Mouse (Mus musculus) kidney, embryonic 16.5 days (tissue): ENCODE results near the gene Gas2l1. TPM values are rescaled to one million over a fixed set of nuclear protein-coding genes. Genes with fewer than 3 reads are reported as not detected.

Experiments used
- ATAC-seq: fragments of 200-750 bp; cut with Nextera tagmentation; 2 replicates; pipeline ENCODE4 v1.8.0; 2017; ENCODE audit warnings: moderate TSS enrichment; ENCODE audit not compliant: low FRiP score, low TSS enrichment
- H3K27ac ChIP-seq: fragments of 300-500 bp; sonication (generic); 2 replicates; pipeline ENCODE4 v1.5.1; 2014; ENCODE audit warnings: low read length
- H3K27me3 ChIP-seq: fragments of 300-500 bp; sonication (generic); 2 replicates; pipeline ENCODE4 v1.6.1; 2014; ENCODE audit warnings: low read length, control low read depth, mixed read lengths; ENCODE audit not compliant: insufficient read depth
- H3K36me3 ChIP-seq: fragments of 300-500 bp; sonication (generic); 2 replicates; pipeline ENCODE4 v1.6.1; 2014; ENCODE audit warnings: low read length, control low read depth, mixed read lengths; ENCODE audit not compliant: insufficient read depth
- H3K4me1 ChIP-seq: fragments of 300-500 bp; sonication (generic); 2 replicates; pipeline ENCODE4 v1.6.1; 2014; ENCODE audit warnings: low read length, control low read depth, mixed read lengths; ENCODE audit not compliant: insufficient read depth
- H3K4me2 ChIP-seq: fragments of 300-500 bp; sonication (generic); replicated peaks from 2 replicates; pipeline ENCODE4 v1.6.1; 2014; ENCODE audit warnings: low read depth, low read length
- H3K4me3 ChIP-seq: fragments of 300-500 bp; sonication (generic); 2 replicates; pipeline ENCODE4 v1.5.1; 2014; ENCODE audit warnings: mild to moderate bottlenecking, low read length
- H3K9ac ChIP-seq: fragments of 300-500 bp; sonication (generic); replicated peaks from 2 replicates; pipeline ENCODE4 v1.6.1; 2014; ENCODE audit warnings: low read length
- H3K9me3 ChIP-seq: fragments of 300-500 bp; sonication (generic); 2 replicates; pipeline ENCODE4 v1.6.1; 2016; ENCODE audit warnings: low read length, control low read depth
- WGBS: fragments of 180-500 bp; shearing (Covaris S2); extraction: QIAGEN DNeasy Blood & Tissue Kit; methylation state at CpG from one replicate; pipeline ENCODE4 v1.1.7; 2014; 5-methylcytosine and 5-hydroxymethylcytosine counted together
- polyA plus RNA-seq: library from polyadenylated mRNA; unstranded; fragments of >200 nt; fragmentation: Nextera tagmentation; extraction: Ambion mirVana; gene quantifications from 2 replicates; pipeline ENCODE4 v1.2.1, GENCODE M21; 2015

Gene Gas2l1
- polyA plus RNA-seq, 1 experiment from 2014 or later = 28.4 TPM

GRCm38 (mm10) chr11:5032706-5033105, 32.4 kb downstream of the Gas2l1 start:
- WGBS = 92% methylated on average over 10 of the region's 10 CpGs
- no peak for ATAC-seq
- H3K27ac ChIP-seq = no peak overlapping the region
- H3K9me3 ChIP-seq = no peaks in the 10 kb centered on the region
- H3K4me1 ChIP-seq = no peaks in the 10 kb centered on the region
- no peak overlapping the region for H3K9ac ChIP-seq
- H3K36me3 ChIP-seq = peaks cover 56% of the 10 kb centered on the region
- H3K4me2 ChIP-seq = no peak overlapping the region
- no peak overlapping the region for H3K4me3 ChIP-seq
- H3K27me3 ChIP-seq = no peaks in the 10 kb centered on the region

GRCm38 (mm10) chr11:5028228-5028627, 36.9 kb downstream of the Gas2l1 start:
- H3K36me3 ChIP-seq = peaks cover 56% of the 10 kb centered on the region
- H3K4me3 ChIP-seq = no peak overlapping the region
- H3K9me3 ChIP-seq = no peaks in the 10 kb centered on the region
- ATAC-seq = no peak
- no peak overlapping the region for H3K9ac ChIP-seq
- no peak overlapping the region for H3K27ac ChIP-seq
- no peak overlapping the region for H3K4me2 ChIP-seq
- H3K4me1 ChIP-seq = no peaks in the 10 kb centered on the region
- H3K27me3 ChIP-seq = no peaks in the 10 kb centered on the region
- 84% methylated on average over 7 of the region's 7 CpGs for WGBS

- H3K27me3 ChIP-seq = no peaks in the 10 kb centered on the region
- WGBS = 89% methylated on average over 1 of the region's 1 CpGs
- H3K9me3 ChIP-seq = no peaks in the 10 kb centered on the region
- no peak for ATAC-seq
- no peak overlapping the region for H3K9ac ChIP-seq
- no peak overlapping the region for H3K4me3 ChIP-seq
- H3K36me3 ChIP-seq = peaks cover 48% of the 10 kb centered on the region
- no peak overlapping the region for H3K4me2 ChIP-seq
- no peak overlapping the region for H3K27ac ChIP-seq
- H3K4me1 ChIP-seq = no peaks in the 10 kb centered on the region
These were observed 40.0 kb downstream of the Gas2l1 start for GRCm38 (mm10) chr11:5025108-5025507.

GRCm38 (mm10) chr11:5017506-5017905, 47.6 kb downstream of the Gas2l1 start:
- Histone ChIP-seq H3K36me3 (peaks cover 55% of the 10 kb centered on the region), H3K4me1 (no peaks in the 10 kb centered on the region), H3K4me3 (no peak overlapping the region), H3K4me2 (no peak overlapping the region), H3K27ac (no peak overlapping the region), H3K9me3 (no peaks in the 10 kb centered on the region), H3K9ac (no peak overlapping the region), H3K27me3 (no peaks in the 10 kb centered on the region)
- no peak for ATAC-seq
- WGBS = 57% methylated on average over 6 of the region's 6 CpGs

GRCm38 (mm10) chr11:5016286-5016685, 48.8 kb downstream of the Gas2l1 start:
- no peak overlapping the region for H3K9ac ChIP-seq
- 87% methylated on average over 5 of the region's 5 CpGs for WGBS
- H3K27ac ChIP-seq = no peak overlapping the region
- no peaks in the 10 kb centered on the region for H3K9me3 ChIP-seq
- H3K4me1 ChIP-seq = no peaks in the 10 kb centered on the region
- ATAC-seq = no peak
- H3K27me3 ChIP-seq = no peaks in the 10 kb centered on the region
- H3K4me2 ChIP-seq = no peak overlapping the region
- H3K36me3 ChIP-seq = peaks cover 52% of the 10 kb centered on the region
- no peak overlapping the region for H3K4me3 ChIP-seq

- H3K4me2 ChIP-seq = no peak overlapping the region
- no peak overlapping the region for H3K4me3 ChIP-seq
- peaks cover 51% of the 10 kb centered on the region for H3K36me3 ChIP-seq
- H3K27me3 ChIP-seq = no peaks in the 10 kb centered on the region
- H3K27ac ChIP-seq = no peak overlapping the region
- no peaks in the 10 kb centered on the region for H3K4me1 ChIP-seq
- peak; percentile 42; the same call in 1 of the 2 replicates for ATAC-seq
- H3K9ac ChIP-seq = no peak overlapping the region
- H3K9me3 ChIP-seq = no peaks in the 10 kb centered on the region
- WGBS = 47% methylated on average over 2 of the region's 2 CpGs
These were observed 49.4 kb downstream of the Gas2l1 start for GRCm38 (mm10) chr11:5015720-5016119.

GRCm38 (mm10) chr11:5012213-5012715, 52.9 kb downstream of the Gas2l1 start:
- Histone ChIP-seq H3K36me3 (peaks cover 24% of the 10 kb centered on the region), H3K27ac (no peak overlapping the region; the same call in 1 of the 2 replicates)

GRCm38 (mm10) chr11:5011480-5011879, 53.6 kb downstream of the Gas2l1 start:
- H3K27me3 ChIP-seq = no peaks in the 10 kb centered on the region
- no peak overlapping the region for H3K4me3 ChIP-seq
- H3K9me3 ChIP-seq = no peaks in the 10 kb centered on the region
- no peak overlapping the region for H3K9ac ChIP-seq
- 70% methylated on average over 1 of the region's 1 CpGs for WGBS
- no peak overlapping the region for H3K27ac ChIP-seq
- H3K4me2 ChIP-seq = no peak overlapping the region
- peaks cover 17% of the 10 kb centered on the region for H3K36me3 ChIP-seq
- ATAC-seq = no peak
- no peaks in the 10 kb centered on the region for H3K4me1 ChIP-seq

More at GRCm38 (mm10) chr11:5012213-5012715, 52.9 kb downstream of the Gas2l1 start:
- H3K4me3 ChIP-seq = no peak overlapping the region
- no peak overlapping the region for H3K4me2 ChIP-seq
- H3K4me1 ChIP-seq = no peaks in the 10 kb centered on the region
- no peak for ATAC-seq
- no peaks in the 10 kb centered on the region for H3K27me3 ChIP-seq
- no peaks in the 10 kb centered on the region for H3K9me3 ChIP-seq
- 59% methylated on average over 5 of the region's 5 CpGs for WGBS
- no peak overlapping the region for H3K9ac ChIP-seq

- H3K27me3 ChIP-seq = no peaks in the 10 kb centered on the region
- H3K4me3 ChIP-seq = no peak overlapping the region
- H3K36me3 ChIP-seq = peaks cover 16% of the 10 kb centered on the region
- H3K9ac ChIP-seq = no peak overlapping the region
- H3K27ac ChIP-seq = no peak overlapping the region
- 100% methylated on average over 1 of the region's 1 CpGs for WGBS
- no peak for ATAC-seq
- no peak overlapping the region for H3K4me2 ChIP-seq
- H3K4me1 ChIP-seq = no peaks in the 10 kb centered on the region
- no peaks in the 10 kb centered on the region for H3K9me3 ChIP-seq
These were observed 54.9 kb downstream of the Gas2l1 start for GRCm38 (mm10) chr11:5010205-5010604.

GRCm38 (mm10) chr11:5009354-5010074, 55.6 kb downstream of the Gas2l1 start:
- H3K27ac ChIP-seq = no peak overlapping the region

More at GRCm38 (mm10) chr11:5009354-5010074, 55.6 kb downstream of the Gas2l1 start:
- Histone ChIP-seq H3K4me1 (no peaks in the 10 kb centered on the region), H3K27me3 (no peaks in the 10 kb centered on the region), H3K36me3 (peaks cover 11% of the 10 kb centered on the region), H3K9ac (no peak overlapping the region), H3K9me3 (no peaks in the 10 kb centered on the region), H3K4me3 (no peak overlapping the region), H3K4me2 (no peak overlapping the region)
- no peak for ATAC-seq
- WGBS = 81% methylated on average over 3 of the region's 3 CpGs
